ENCODE assay signal across 9 mouse cellular contexts in the genomic region with DNA sequence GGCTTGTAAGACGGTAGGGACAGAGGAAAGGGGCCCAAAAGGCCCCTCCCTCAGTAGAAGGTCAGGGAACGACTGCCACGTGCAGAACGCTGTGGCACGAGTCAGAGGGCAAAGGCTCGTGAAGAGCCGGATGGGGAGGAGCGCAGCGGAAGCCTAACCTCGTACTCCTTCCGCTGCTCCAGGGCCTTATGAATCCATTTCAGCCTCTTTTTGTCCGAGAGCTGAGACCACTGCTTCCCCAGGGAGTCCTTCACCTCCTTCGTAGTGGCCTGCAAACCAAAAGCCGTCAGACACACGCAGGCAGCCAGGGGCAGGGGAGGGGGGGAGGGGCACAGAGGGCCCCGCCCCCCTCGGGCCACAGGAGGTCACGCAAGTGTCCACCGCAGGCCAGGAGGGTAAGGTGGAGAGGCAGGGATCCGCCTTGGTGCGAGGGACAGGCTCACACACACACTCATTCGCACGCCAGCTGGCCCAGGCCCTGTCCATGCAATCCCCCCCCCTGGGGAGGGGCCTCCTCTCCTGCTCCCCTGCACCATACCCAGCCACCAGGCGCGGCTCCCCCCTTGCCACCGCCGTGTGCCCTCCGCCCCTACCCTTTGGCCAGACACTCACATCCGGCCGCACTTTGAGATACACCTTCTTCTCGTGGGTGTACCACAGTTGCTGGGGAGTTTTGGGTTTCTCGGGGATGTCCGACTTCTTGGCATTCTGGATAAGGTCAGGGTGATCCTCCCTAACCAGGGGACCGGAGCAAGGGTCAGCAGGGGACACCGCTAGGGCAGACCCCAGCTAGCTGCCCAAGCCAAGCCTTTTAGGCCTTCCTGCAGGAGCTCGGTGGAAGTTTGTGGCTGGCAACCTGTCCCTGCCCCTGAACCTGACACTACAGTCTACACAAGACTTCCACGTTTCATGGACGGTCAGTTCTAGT. TPM values are rescaled to one million over a fixed set of nuclear protein-coding genes. Genes with fewer than 3 reads are reported as not detected.
DNase-seq lines count a peak whose midpoint lies in the region; ATAC-seq and TF ChIP-seq lines count a peak whose summit lies in the region.
"Had no signal": no experiment of that assay in that cellular context is flagged by ENCODE, and none has a peak within 500 bp of the region (broad histone marks: within the 10 kb centered on the region; RNA-seq: fewer than 3 reads in every experiment).

No protein-coding gene starts in this region.

- H3K27me3 ChIP-seq in kidney, adult 2 months (replicated peaks; ENCODE audit: control insufficient read depth, insufficient read depth, low read length): no peaks in the 10 kb centered on the region
- no peaks in the 10 kb centered on the region for H3K27me3 ChIP-seq in embryonic facial prominence, embryonic 10.5 days (replicated peaks; ENCODE audit: low read depth, poor library complexity, severe bottlenecking)
- H3K27me3 ChIP-seq in liver, embryonic 12.5 days (replicated peaks): no peaks in the 10 kb centered on the region

- no peaks in the 10 kb centered on the region for H3K9me3 ChIP-seq in embryonic facial prominence, embryonic 10.5 days
- H3K9me3 ChIP-seq in liver, embryonic 12.5 days (replicated peaks): no peaks in the 10 kb centered on the region

- H3K4me1 ChIP-seq in kidney, adult 2 months (ENCODE audit: control insufficient read depth, insufficient read depth, low read length): peaks cover 27% of the 10 kb centered on the region
- H3K4me1 ChIP-seq in embryonic facial prominence, embryonic 10.5 days: peaks cover 55% of the 10 kb centered on the region
- H3K4me1 ChIP-seq in liver, embryonic 12.5 days: peaks cover 80% of the 10 kb centered on the region

- no peak for TF ChIP-seq POLR2A in kidney, adult 2 months (IDR thresholded peaks at IDR 0.05; ENCODE audit: low read depth, low read length)

- H3K9ac ChIP-seq in liver, embryonic 12.5 days: peak overlapping the region; percentile 60

- peak; percentile 60 to 80 for DNase-seq in adrenal gland, adult (ENCODE audit: inconsistent age in 2 of 2, low spot score in 1 of 2)
- DNase-seq in adrenal gland, adult 8-10 months: no peak
- DNase-seq in kidney, adult 2 months: peak; percentile 39
- DNase-seq in kidney, adult 11 months: no peak
- DNase-seq in embryonic facial prominence, embryonic 10.5 days (ENCODE audit: low spot score): peak; percentile 32
- DNase-seq in T-cell, adult 2 months (ENCODE audit: low spot score): no peak
- DNase-seq in lung, adult 18-20 months: no peak
- DNase-seq: heart, adult 18-20 months had no signal

- H3K27ac ChIP-seq in kidney, adult 2 months (ENCODE audit: insufficient read depth, low read depth, low read length): peak overlapping the region; percentile 26; the same call in 1 of the 2 replicates
- H3K27ac ChIP-seq in embryonic facial prominence, embryonic 10.5 days (replicated peaks): peak overlapping the region; percentile 31; the same call in 1 of the 2 replicates
- H3K27ac ChIP-seq in liver, embryonic 12.5 days: peak overlapping the region; percentile 83

- peak overlapping the region; percentile 7; the same call in 1 of the 2 replicates for H3K4me3 ChIP-seq in kidney, adult 2 months (ENCODE audit: insufficient read depth, low read depth, low read length)
- peak overlapping the region; percentile 60 for H3K4me3 ChIP-seq in embryonic facial prominence, embryonic 10.5 days
- peak overlapping the region; percentile 54 for H3K4me3 ChIP-seq in liver, embryonic 12.5 days

- TF ChIP-seq CTCF in kidney, adult 2 months (conservative IDR thresholded peaks at IDR 0.05; ENCODE audit: insufficient read depth, insufficient read length, low read depth, low read length): no peak

- H3K4me2 ChIP-seq in liver, embryonic 12.5 days: peak overlapping the region; percentile 82

- 34% methylated on average over 38 of the region's 38 CpGs for WGBS in kidney, adult 2 months
- 32% methylated on average over 38 of the region's 38 CpGs for WGBS in embryonic facial prominence, embryonic 10.5 days
- WGBS in liver, embryonic 12.5 days (ENCODE audit: insufficient replicate concordance): 43% methylated on average over 37 of the region's 38 CpGs

- H3K36me3 ChIP-seq in kidney, adult 2 months (ENCODE audit: control insufficient read depth, insufficient read depth, low read length): peaks cover 3% of the 10 kb centered on the region; the same call in 1 of the 2 replicates
- H3K36me3 ChIP-seq in embryonic facial prominence, embryonic 10.5 days (replicated peaks): peaks cover 98% of the 10 kb centered on the region
- H3K36me3 ChIP-seq in liver, embryonic 12.5 days: peaks cover 95% of the 10 kb centered on the region

- no peak for ATAC-seq in liver, embryonic 12.5 days

RNA-seq across cellular contexts. Expression of a gene that starts 8.5 kb away (rescaled TPM):
- total RNA-seq in adrenal gland, adult 8-10 months (2022): 100 to 1,000 TPM in 1 of 4 experiments, 10 to 100 TPM in 3; 87.3 to 115 (median 94.5) TPM
- 27.0 and 30.3 TPM in 2 replicates for polyA plus RNA-seq in kidney, adult 2 months (2012; rRNA removed)
- 94.2 and 96.3 TPM in 2 replicates for polyA plus RNA-seq in embryonic facial prominence, embryonic 10.5 days (2016; fragmentation: Nextera tagmentation; extraction: Ambion mirVana)
- 97.2 and 98.8 TPM in 2 replicates for polyA plus RNA-seq in liver, embryonic 12.5 days (2016; fragmentation: Nextera tagmentation; extraction: Ambion mirVana)

RNA-seq across cellular contexts. Expression of a gene that starts 14.6 kb away (rescaled TPM):
- total RNA-seq in adrenal gland, adult 8-10 months (2022): 10 to 100 TPM; 51.0 to 53.8 (median 52.3) TPM
- 28.0 TPM in 2 replicates for polyA plus RNA-seq in kidney, adult 2 months (2012; rRNA removed)
- 15.6 and 18.2 TPM in 2 replicates for polyA plus RNA-seq in embryonic facial prominence, embryonic 10.5 days (2016; fragmentation: Nextera tagmentation; extraction: Ambion mirVana)
- 7.3 and 7.5 TPM in 2 replicates for polyA plus RNA-seq in liver, embryonic 12.5 days (2016; fragmentation: Nextera tagmentation; extraction: Ambion mirVana)

RNA-seq across cellular contexts. Expression of a gene that starts 26.3 kb away (rescaled TPM):
- 10 to 100 TPM; 59.6 to 67.4 (median 63.3) TPM for total RNA-seq in adrenal gland, adult 8-10 months (2022)
- polyA plus RNA-seq in kidney, adult 2 months (2012; rRNA removed): 59.7 and 66.9 TPM in 2 replicates
- polyA plus RNA-seq in embryonic facial prominence, embryonic 10.5 days (2016; fragmentation: Nextera tagmentation; extraction: Ambion mirVana): 45.2 and 46.2 TPM in 2 replicates
- polyA plus RNA-seq in liver, embryonic 12.5 days (2016; fragmentation: Nextera tagmentation; extraction: Ambion mirVana): 28.4 and 28.9 TPM in 2 replicates

RNA-seq across cellular contexts. Expression of a gene that starts 42.5 kb away (rescaled TPM):
- total RNA-seq in adrenal gland, adult 8-10 months (2022): 1 to 10 TPM in 2 of 4 experiments, under 1 TPM in 2; 0.20 to 1.2 (median 0.78) TPM
- polyA plus RNA-seq in kidney, adult 2 months (2012; rRNA removed): 0.10 and 0.70 TPM in 2 replicates
- 0.09 and 0.10 TPM in 2 replicates for polyA plus RNA-seq in embryonic facial prominence, embryonic 10.5 days (2016; fragmentation: Nextera tagmentation; extraction: Ambion mirVana)
- polyA plus RNA-seq in liver, embryonic 12.5 days (2016; fragmentation: Nextera tagmentation; extraction: Ambion mirVana): 0.05 TPM in 1 of 2 replicates, not detected in the other

RNA-seq across cellular contexts. Expression of a gene that starts 55.0 kb away (rescaled TPM):
- under 1 TPM; 0.06 to 0.70 (median 0.31) TPM for total RNA-seq in adrenal gland, adult 8-10 months (2022)
- polyA plus RNA-seq in kidney, adult 2 months (2012; rRNA removed): 79.5 and 90.6 TPM in 2 replicates
- polyA plus RNA-seq in embryonic facial prominence, embryonic 10.5 days (2016; fragmentation: Nextera tagmentation; extraction: Ambion mirVana): 29.7 and 33.8 TPM in 2 replicates
- 913 and 972 TPM in 2 replicates for polyA plus RNA-seq in liver, embryonic 12.5 days (2016; fragmentation: Nextera tagmentation; extraction: Ambion mirVana)

Comparison
In these comparisons a context has a peak if more than half of its experiments do, and no peak if none do; other contexts are left out.
1. DNase-seq: peak in adrenal gland, adult (2 of 2), kidney, adult 2 months (single experiment) and embryonic facial prominence, embryonic 10.5 days (single experiment); none in adrenal gland, adult 8-10 months (single experiment), kidney, adult 11 months (single experiment), T-cell, adult 2 months (single experiment) and lung, adult 18-20 months (0 of 2).
2. H3K27ac ChIP-seq: peak in every context shown above with its lines; median percentile 83 in liver, embryonic 12.5 days; 31 in embryonic facial prominence, embryonic 10.5 days; 26 in kidney, adult 2 months.
3. H3K4me3 ChIP-seq: peak in every context shown above with its lines; median percentile 60 in embryonic facial prominence, embryonic 10.5 days; 54 in liver, embryonic 12.5 days; 7 in kidney, adult 2 months.